Mouse (Mus musculus) ES-E14 (cell line): ENCODE data around the gene 2610528A11Rik. TPM values are rescaled to one million over a fixed set of nuclear protein-coding genes. Genes with fewer than 3 reads are reported as not detected.

Source experiments
- DNase-seq: peaks from one replicate; pipeline ENCODE4 v3.0.0-alpha.2; 2013; ENCODE audit warnings: low read depth, low spot score
- H3K27ac ChIP-seq: 2 replicates; pipeline ENCODE4 v1.5.1; 2012; ENCODE audit warnings: low read depth, mild to moderate bottlenecking, low read length, moderate library complexity, mixed read lengths; ENCODE audit not compliant: poor library complexity, insufficient read depth, severe bottlenecking
- H3K36me3 ChIP-seq: 2 replicates; pipeline ENCODE4 v1.6.1; 2012; ENCODE audit warnings: mild to moderate bottlenecking, low read length, moderate library complexity, mixed read lengths; ENCODE audit not compliant: control insufficient read depth, poor library complexity, insufficient read depth, severe bottlenecking
- H3K4me1 ChIP-seq, 2 experiments: fragments of 150-350 bp in 1 of 2; sonication (generic) in 1 of 2; 2 replicates each; pipeline ENCODE4 v1.6.1; 2012; ENCODE audit warnings: low read length in 2 of 2, mild to moderate bottlenecking in 1 of 2, mixed read lengths in 1 of 2; ENCODE audit not compliant: control insufficient read depth in 2 of 2, insufficient read depth in 2 of 2, poor library complexity in 1 of 2
- H3K4me3 ChIP-seq, 2 experiments: fragments of 150-350 bp in 1 of 2; sonication (generic) in 1 of 2; 2 replicates each; pipeline ENCODE4 v1.5.1; 2012; ENCODE audit warnings: low read length in 2 of 2, low read depth in 1 of 2, mild to moderate bottlenecking in 1 of 2, mixed read lengths in 1 of 2; ENCODE audit not compliant: insufficient read depth in 1 of 2, poor library complexity in 1 of 2, severe bottlenecking in 1 of 2
- H3K9ac ChIP-seq: 2 replicates; pipeline ENCODE4 v1.6.1; 2012; ENCODE audit warnings: low read depth, mild to moderate bottlenecking, low read length, mixed read lengths; ENCODE audit not compliant: poor library complexity, insufficient read depth, severe bottlenecking
- H3K9me3 ChIP-seq: fragments of 150-350 bp; sonication (generic); 2 replicates; pipeline ENCODE4 v1.6.1; 2012; ENCODE audit warnings: low read depth, mild to moderate bottlenecking, low read length; ENCODE audit not compliant: control insufficient read depth, insufficient read depth
- CHD2 ChIP-seq: IDR thresholded peaks from 2 replicates; pipeline ENCODE4 v1.6.1; 2014; ENCODE audit warnings: mild to moderate bottlenecking, low read depth, low read length, inconsistent platforms
- HCFC1 ChIP-seq: IDR thresholded peaks from 2 replicates; pipeline ENCODE4 v1.6.1; 2012; ENCODE audit warnings: low read length, inconsistent platforms, borderline replicate concordance; ENCODE audit not compliant: insufficient read depth
- MAFK ChIP-seq: IDR thresholded peaks from 2 replicates; pipeline ENCODE4 v1.6.1; 2014; ENCODE audit warnings: mild to moderate bottlenecking, low read depth, low read length, inconsistent platforms; ENCODE audit not compliant: insufficient read depth
- ZC3H11A ChIP-seq: IDR thresholded peaks from 2 replicates; pipeline ENCODE4 v1.6.1; 2012; ENCODE audit warnings: low read depth, mild to moderate bottlenecking, inconsistent platforms, low read length, borderline replicate concordance
- ZNF384 ChIP-seq: IDR thresholded peaks from 2 replicates; pipeline ENCODE4 v1.6.1; 2012; ENCODE audit warnings: low read depth, low read length, inconsistent platforms
- in situ Hi-C, 2 experiments: fragments of 600-800 bp; cut with MboI; formaldehyde crosslinking; loops; one replicate each; pipeline ENCODE4 v1.15.1; 2025; ENCODE audit warnings: low sequenced_read_pairs in 2 of 2, inconsistent platforms in 1 of 2; ENCODE audit not compliant: unreplicated experiment in 2 of 2
- total RNA-seq: library from RNA; depleted of rRNA; stranded (reverse); fragments of 300-350 nt; gene quantifications from 2 replicates; pipeline ENCODE4 v1.2.3, GENCODE M21; 2012

Gene 2610528A11Rik
- total RNA-seq, 1 experiment = not detected

DNA sequence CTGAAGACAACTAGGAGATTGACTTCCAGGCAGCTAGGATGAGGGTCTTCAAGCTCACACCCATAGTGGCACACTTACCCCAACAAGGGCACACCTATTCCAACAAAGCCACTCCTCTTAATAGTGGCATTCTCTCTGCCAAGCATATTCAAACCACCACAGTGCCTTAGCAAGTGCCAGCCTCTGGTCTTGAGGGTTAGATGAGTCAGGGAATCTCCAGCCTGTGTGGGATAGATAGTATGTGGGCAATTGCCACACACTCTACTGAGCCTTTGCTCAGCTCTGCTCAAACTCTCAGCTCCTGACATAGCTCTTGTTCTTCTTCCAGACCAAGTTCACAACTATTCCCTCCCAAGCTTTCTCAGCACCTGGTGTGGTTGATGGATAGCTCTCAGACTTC lies 2.5 kb downstream of the 2610528A11Rik start:
- Histone ChIP-seq H3K9ac (no peak overlapping the region), H3K9me3 (no peaks in the 10 kb centered on the region), H3K36me3 (no peaks in the 10 kb centered on the region), H3K4me1 (no peaks in the 10 kb centered on the region), H3K4me3 (no peak overlapping the region), H3K27ac (no peak overlapping the region)
- DNase-seq = no peak
- TF ChIP-seq HCFC1 = no peak
- TF ChIP-seq CHD2 = no peak
- no peak for TF ChIP-seq MAFK
- TF ChIP-seq ZC3H11A = no peak
- no peak for TF ChIP-seq ZNF384
- in situ Hi-C loops = no loop called here

DNA sequence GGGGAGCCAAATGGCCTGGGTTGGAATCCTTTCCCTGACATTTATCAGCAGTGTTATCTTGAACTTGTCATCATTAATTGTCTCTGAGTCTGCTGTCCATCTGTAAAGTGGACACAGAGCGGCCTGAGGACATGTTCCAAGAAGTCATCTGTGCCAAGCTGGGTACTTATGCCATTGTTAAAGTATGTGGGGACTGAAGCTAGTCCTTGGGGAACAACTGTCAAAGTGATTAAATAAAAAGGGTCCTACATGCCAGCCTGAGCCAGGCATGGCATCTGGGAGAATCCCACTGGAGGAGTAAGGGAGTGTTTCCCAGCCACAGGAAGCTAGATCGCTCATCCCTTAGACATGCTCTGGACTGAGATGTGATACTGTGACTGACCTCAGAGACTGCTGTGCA lies 3.4 kb downstream of the 2610528A11Rik start:
- H3K4me3 ChIP-seq = no peak overlapping the region
- H3K36me3 ChIP-seq = no peaks in the 10 kb centered on the region
- no peaks in the 10 kb centered on the region for H3K9me3 ChIP-seq
- no peak overlapping the region for H3K9ac ChIP-seq
- H3K27ac ChIP-seq = no peak overlapping the region
- in situ Hi-C loops = no loop called here
- no peaks in the 10 kb centered on the region for H3K4me1 ChIP-seq
- no peak for DNase-seq
- TF ChIP-seq MAFK (no peak), HCFC1 (no peak), ZC3H11A (no peak), CHD2 (no peak), ZNF384 (no peak)

DNA sequence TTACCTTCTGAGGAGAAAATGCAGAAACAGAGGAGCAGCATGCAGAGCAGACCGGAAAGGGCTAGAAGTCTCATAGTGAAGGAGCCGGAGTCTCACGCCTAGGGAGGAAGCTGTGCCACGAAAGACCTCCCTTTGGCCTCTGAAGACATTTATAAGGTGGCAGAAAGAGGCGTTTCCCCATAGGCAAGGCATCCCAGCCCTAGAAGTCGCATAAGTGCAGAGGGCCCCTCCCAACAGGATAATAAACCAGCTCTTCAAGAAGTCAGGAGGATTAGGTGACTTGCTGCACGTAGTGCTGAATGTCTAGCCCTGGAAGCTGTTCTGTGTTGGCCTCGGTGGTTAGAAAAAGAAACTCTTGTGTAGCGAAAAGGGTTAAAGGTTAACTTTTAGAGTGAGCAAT lies 3.8 kb downstream of the 2610528A11Rik start:
- H3K9ac ChIP-seq = no peak overlapping the region
- no peaks in the 10 kb centered on the region for H3K4me1 ChIP-seq
- no peak for TF ChIP-seq HCFC1
- TF ChIP-seq ZC3H11A = no peak
- TF ChIP-seq MAFK = no peak
- no peak for TF ChIP-seq CHD2
- TF ChIP-seq ZNF384 = no peak
- H3K27ac ChIP-seq = no peak overlapping the region
- no peak overlapping the region for H3K4me3 ChIP-seq
- no peak for DNase-seq
- H3K9me3 ChIP-seq = no peaks in the 10 kb centered on the region
- in situ Hi-C loops = no loop called here
- no peaks in the 10 kb centered on the region for H3K36me3 ChIP-seq

DNA sequence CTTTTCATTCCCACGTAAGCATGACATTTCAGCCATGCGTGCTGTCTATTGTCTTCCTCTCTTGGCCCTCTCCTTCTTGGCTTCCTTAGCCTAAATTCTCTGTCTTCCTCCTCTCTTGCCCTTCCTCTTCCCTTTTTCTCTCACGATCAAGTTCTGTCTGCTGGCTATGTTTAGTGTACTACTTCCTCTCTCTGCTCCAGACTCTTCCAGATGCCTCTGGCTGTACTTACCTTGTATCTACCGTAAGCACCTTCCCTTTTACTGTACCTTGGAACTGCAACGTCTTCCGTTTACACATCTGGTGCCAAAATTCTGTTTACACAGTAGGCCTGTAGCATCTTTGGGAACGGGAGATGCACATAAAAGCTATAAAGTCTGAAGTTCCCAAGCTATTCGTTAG lies 4.4 kb downstream of the 2610528A11Rik start:
- Histone ChIP-seq H3K4me3 (no peak overlapping the region), H3K36me3 (no peaks in the 10 kb centered on the region), H3K27ac (no peak overlapping the region), H3K4me1 (no peaks in the 10 kb centered on the region), H3K9ac (no peak overlapping the region), H3K9me3 (no peaks in the 10 kb centered on the region)
- TF ChIP-seq CHD2 = no peak
- no peak for TF ChIP-seq HCFC1
- TF ChIP-seq ZC3H11A = no peak
- no peak for TF ChIP-seq MAFK
- TF ChIP-seq ZNF384 = no peak
- DNase-seq = no peak
- in situ Hi-C loops = no loop called here

DNA sequence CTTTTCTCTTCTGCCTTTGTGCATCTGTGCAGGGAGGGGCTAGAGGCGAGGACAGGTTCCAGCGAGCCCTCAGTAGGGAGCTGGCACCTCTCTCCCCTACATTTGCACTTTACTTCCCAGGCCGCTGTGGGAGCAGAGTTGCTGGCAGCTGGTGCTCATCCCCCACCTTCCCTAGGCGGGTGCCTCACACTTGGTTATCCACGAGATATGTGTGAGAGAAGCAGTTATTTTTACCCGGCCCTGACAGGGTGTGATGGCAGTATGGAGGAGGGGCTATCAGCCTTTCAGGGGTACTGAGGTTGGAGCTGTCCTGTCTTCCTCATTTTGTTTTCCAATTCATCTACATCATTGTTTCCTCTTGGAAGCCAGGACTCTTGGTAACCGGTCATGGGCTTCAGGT lies 8.0 kb downstream of the 2610528A11Rik start:
- no peak for TF ChIP-seq ZC3H11A
- no peak for TF ChIP-seq HCFC1
- TF ChIP-seq MAFK = no peak
- no peak for TF ChIP-seq ZNF384
- TF ChIP-seq CHD2 = no peak
- Histone ChIP-seq H3K27ac (no peak overlapping the region), H3K9ac (no peak overlapping the region), H3K4me1 (no peaks in the 10 kb centered on the region), H3K4me3 (no peak overlapping the region), H3K36me3 (no peaks in the 10 kb centered on the region), H3K9me3 (no peaks in the 10 kb centered on the region)
- in situ Hi-C loops = no loop called here
- no peak for DNase-seq
